24 mouse cellular contexts compared by ENCODE assay signal in the genomic region with DNA sequence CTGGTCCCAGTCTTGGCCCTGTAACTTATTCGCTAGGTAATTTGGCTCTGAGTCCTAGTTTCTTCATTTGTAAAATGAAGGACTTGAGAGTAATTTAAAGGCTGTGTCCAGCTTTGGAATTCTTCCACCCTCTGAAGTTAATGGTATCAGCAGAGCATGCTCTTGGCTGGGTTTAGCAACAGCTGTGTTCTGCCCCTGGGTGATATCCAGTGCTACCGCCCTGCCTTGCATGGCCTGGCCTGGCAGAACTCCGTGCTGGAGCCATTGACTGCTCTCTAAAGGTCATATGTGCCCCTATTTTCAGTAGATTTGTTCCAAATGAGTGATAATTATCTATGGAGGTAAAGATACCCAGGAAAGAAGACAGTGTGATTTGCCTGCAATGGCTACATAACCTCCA. TPM values are rescaled to one million over a fixed set of nuclear protein-coding genes. Genes with fewer than 3 reads are reported as not detected.
A peak's percentile ranks its signal among the peaks of the same experiment; 100 is the strongest.
DNase-seq lines count a peak whose midpoint lies in the region; ATAC-seq lines count a peak whose summit lies in the region.
"Had no signal": no experiment of that assay in that cellular context is flagged by ENCODE, and none has a peak within 500 bp of the region (broad histone marks: within the 10 kb centered on the region; RNA-seq: fewer than 3 reads in every experiment).

No protein-coding gene starts in this region.

- 0 out of 2 replicates have a peak, but pooled peaks cover under 1% of the 10 kb centered on the region for H3K4me1 ChIP-seq in heart, embryonic 11.5 days (ENCODE audit: control insufficient read depth, insufficient read depth, low read length)
- H3K4me1 ChIP-seq: heart, embryonic 12.5 days; intestine, embryonic 15.5 days had no signal

- no peaks in the 10 kb centered on the region for H3K9me3 ChIP-seq in heart, embryonic 11.5 days (replicated peaks; ENCODE audit: control insufficient read depth, low read length)
- H3K9me3 ChIP-seq: forebrain, embryonic 10.5 days; forebrain, embryonic 13.5 days; heart, embryonic 12.5 days; heart, embryonic 15.5 days; hindbrain, embryonic 10.5 days; hindbrain, embryonic 13.5 days; intestine, embryonic 15.5 days had no signal

- H3K36me3 ChIP-seq in heart, embryonic 11.5 days (ENCODE audit: control insufficient read depth, insufficient read depth, low read length), result no peaks in the 10 kb centered on the region
- H3K36me3 ChIP-seq: forebrain, embryonic 10.5 days; heart, embryonic 12.5 days; heart, embryonic 15.5 days; hindbrain, embryonic 10.5 days; hindbrain, embryonic 13.5 days; intestine, embryonic 15.5 days had no signal

- ATAC-seq in heart, embryonic 11.5 days (replicated peaks; ENCODE audit: insufficient number of reproducible peaks, low FRiP score, low TSS enrichment), result no peak
- ATAC-seq: activated CD4-positive, CD25-positive, alpha-beta regulatory T cell, adult 4 months; forebrain, embryonic 13.5 days; forebrain, embryonic 16.5 days; hindbrain, embryonic 16.5 days; intestine, embryonic 15.5 days had no signal

- peaks cover 28% of the 10 kb centered on the region for H3K27me3 ChIP-seq in heart, embryonic 11.5 days (ENCODE audit: control insufficient read depth, insufficient read depth, low read length)

- intact Hi-C loops in heart, postnatal 10 days (cut with DNase I), result no loop called here
- intact Hi-C loops in gastrocnemius, postnatal 14 days (cut with DNase I; ENCODE audit: low total_unique reads), result no loop called here

- H3K9ac ChIP-seq in heart, embryonic 11.5 days (ENCODE audit: low read depth, low read length), result no peak overlapping the region
- H3K9ac ChIP-seq: forebrain, embryonic 13.5 days; heart, embryonic 12.5 days; heart, embryonic 15.5 days; hindbrain, embryonic 13.5 days; intestine, embryonic 15.5 days had no signal

- DNase-seq in gastrocnemius, adult 18-20 months (ENCODE audit: low spot score), result peak; percentile 74
- no peak for DNase-seq in gastrocnemius, postnatal 10 days
- peak; percentile 36 to 46 for DNase-seq in heart, postnatal 10 days
- peak; percentile 68 for DNase-seq in gastrocnemius, postnatal 14 days
- DNase-seq in skeletal muscle tissue, adult 2 months (ENCODE audit: low read depth, low spot score), result peak; percentile 76
- DNase-seq in layer of hippocampus, postnatal 36 days, result no peak
- DNase-seq in cerebellum, adult 11 months, result no peak
- DNase-seq: adrenal gland, postnatal 10 days; adrenal gland, postnatal 36 days; cerebellum, adult 2 months; cerebellum, adult 9-11 months; cerebellum, postnatal 36 days; kidney, adult 11 months had no signal

- no peak overlapping the region for H3K27ac ChIP-seq in heart, embryonic 11.5 days (ENCODE audit: low read depth, low read length)
- H3K27ac ChIP-seq: forebrain, embryonic 10.5 days; forebrain, embryonic 13.5 days; heart, embryonic 15.5 days; hindbrain, embryonic 10.5 days; hindbrain, embryonic 13.5 days; intestine, embryonic 15.5 days had no signal

- no peak overlapping the region for H3K4me3 ChIP-seq in heart, embryonic 11.5 days (ENCODE audit: low read depth, low read length)
- H3K4me3 ChIP-seq: forebrain, embryonic 10.5 days; forebrain, embryonic 13.5 days; heart, embryonic 12.5 days; heart, embryonic 15.5 days; hindbrain, embryonic 10.5 days; hindbrain, embryonic 13.5 days; intestine, embryonic 15.5 days had no signal

- no peak overlapping the region for H3K4me2 ChIP-seq in heart, embryonic 11.5 days
- H3K4me2 ChIP-seq: forebrain, embryonic 13.5 days; heart, embryonic 12.5 days; heart, embryonic 15.5 days; hindbrain, embryonic 13.5 days; intestine, embryonic 15.5 days had no signal

- WGBS in heart, embryonic 11.5 days (ENCODE audit: insufficient replicate concordance), result 73% methylated on average over 3 of the region's 3 CpGs

RNA-seq across cellular contexts. Expression of a gene that starts 5.8 kb away (rescaled TPM):
- 100 to 1,000 TPM; 213 to 250 TPM for total RNA-seq in gastrocnemius, adult 18-20 months (2021)
- 1,000 to 10,000 TPM in 1 of 2 experiments, 100 to 1,000 TPM in 1; 890 to 1,000 TPM for total RNA-seq in gastrocnemius, postnatal 10 days (2021)
- under 1 TPM; 0.64 to 0.65 TPM for total RNA-seq in heart, postnatal 10 days (2021)
- 1.0 and 1.1 TPM in 2 replicates for polyA plus RNA-seq in heart, embryonic 11.5 days (2014; fragmentation: Nextera tagmentation; extraction: Ambion mirVana)
- 1,000 to 10,000 TPM in 1 of 2 experiments, 100 to 1,000 TPM in 1; 987 to 1,055 TPM for total RNA-seq in gastrocnemius, postnatal 14 days (2021)
- 1 to 10 TPM; 2.0 to 2.3 TPM for total RNA-seq in layer of hippocampus, postnatal 36 days (2021)
- polyA plus RNA-seq: activated CD4-positive, CD25-positive, alpha-beta regulatory T cell, adult 4 months had no signal

RNA-seq across cellular contexts. Expression of a gene that starts 9.9 kb away (rescaled TPM):
- total RNA-seq in gastrocnemius, adult 18-20 months (2021), result 1 to 10 TPM; 5.9 to 6.2 TPM
- 10 to 100 TPM; 13.2 to 18.4 TPM for total RNA-seq in gastrocnemius, postnatal 10 days (2021)
- 1 to 10 TPM; 4.5 TPM for total RNA-seq in heart, postnatal 10 days (2021)
- 7.1 and 8.4 TPM in 2 replicates for polyA plus RNA-seq in heart, embryonic 11.5 days (2014; fragmentation: Nextera tagmentation; extraction: Ambion mirVana)
- total RNA-seq in gastrocnemius, postnatal 14 days (2021), result 1 to 10 TPM; 7.3 to 7.6 TPM
- 10 to 100 TPM; 25.7 to 28.9 TPM for total RNA-seq in layer of hippocampus, postnatal 36 days (2021)

RNA-seq across cellular contexts. Expression of a gene that starts 19.6 kb away (rescaled TPM):
- total RNA-seq in gastrocnemius, adult 18-20 months (2021), result 1 to 10 TPM; 3.0 to 3.2 TPM
- total RNA-seq in gastrocnemius, postnatal 10 days (2021), result 1 to 10 TPM; 3.5 to 4.2 TPM
- 1 to 10 TPM; 5.7 to 6.2 TPM for total RNA-seq in heart, postnatal 10 days (2021)
- 1.7 and 2.0 TPM in 2 replicates for polyA plus RNA-seq in heart, embryonic 11.5 days (2014; fragmentation: Nextera tagmentation; extraction: Ambion mirVana)
- 1 to 10 TPM; 2.3 to 2.9 TPM for total RNA-seq in gastrocnemius, postnatal 14 days (2021)
- total RNA-seq in layer of hippocampus, postnatal 36 days (2021), result 10 to 100 TPM; 16.4 to 16.5 TPM

RNA-seq across cellular contexts. Expression of a gene that starts 34.5 kb away (rescaled TPM):
- 10 to 100 TPM; 23.9 to 26.3 TPM for total RNA-seq in gastrocnemius, adult 18-20 months (2021)
- total RNA-seq in gastrocnemius, postnatal 10 days (2021), result 10 to 100 TPM; 30.7 to 31.6 TPM
- 10 to 100 TPM in 1 of 2 experiments, 1 to 10 TPM in 1; 6.9 to 11.8 TPM for total RNA-seq in heart, postnatal 10 days (2021)
- 1.3 and 1.9 TPM in 2 replicates for polyA plus RNA-seq in heart, embryonic 11.5 days (2014; fragmentation: Nextera tagmentation; extraction: Ambion mirVana)
- 10 to 100 TPM; 23.9 to 31.1 TPM for total RNA-seq in gastrocnemius, postnatal 14 days (2021)
- 10 to 100 TPM; 65.0 to 69.0 TPM for total RNA-seq in layer of hippocampus, postnatal 36 days (2021)

RNA-seq across cellular contexts. Expression of a gene that starts 36.1 kb away (rescaled TPM):
- 10 to 100 TPM; 50.6 to 56.2 TPM for total RNA-seq in gastrocnemius, adult 18-20 months (2021)
- total RNA-seq in gastrocnemius, postnatal 10 days (2021), result 10 to 100 TPM; 94.7 to 96.4 TPM
- total RNA-seq in heart, postnatal 10 days (2021), result 10 to 100 TPM; 78.2 to 80.3 TPM
- 242 TPM in 2 replicates for polyA plus RNA-seq in heart, embryonic 11.5 days (2014; fragmentation: Nextera tagmentation; extraction: Ambion mirVana)
- total RNA-seq in gastrocnemius, postnatal 14 days (2021), result 10 to 100 TPM; 64.2 to 66.3 TPM
- total RNA-seq in layer of hippocampus, postnatal 36 days (2021), result 10 to 100 TPM; 70.9 to 81.1 TPM

Comparison
In these comparisons a context has a peak if more than half of its experiments do, and no peak if none do; other contexts are left out.
1. DNase-seq: peak in gastrocnemius, adult 18-20 months (single experiment), heart, postnatal 10 days (2 of 2), gastrocnemius, postnatal 14 days (single experiment) and skeletal muscle tissue, adult 2 months (single experiment); none in gastrocnemius, postnatal 10 days (single experiment), layer of hippocampus, postnatal 36 days (0 of 2) and cerebellum, adult 11 months (single experiment).
2. RNA of a gene that starts 5.8 kb away (total RNA-seq): 987 to 1,055 TPM in gastrocnemius, postnatal 14 days, 890 to 1,000 TPM in gastrocnemius, postnatal 10 days and 213 to 250 TPM in gastrocnemius, adult 18-20 months; 2.0 to 2.3 TPM in layer of hippocampus, postnatal 36 days and 0.64 to 0.65 TPM in heart, postnatal 10 days; every median in the first group is over 10 times any median in the second.